Mouse (Mus musculus) layer of hippocampus, adult 8-10 months (tissue): Measurements from ENCODE around the gene Cyp17a1. TPM values are rescaled to one million over a fixed set of nuclear protein-coding genes. Genes with fewer than 3 reads are reported as not detected.

Experiments
- DNase-seq, 2 experiments: peaks; one replicate each; pipeline ENCODE4 v3.0.0; 2022; ENCODE audit warnings: low spot score in 2 of 2
- total RNA-seq, 4 experiments: library from RNA; stranded (reverse); gene quantifications; 2 replicates each; pipeline ENCODE4 v1.2.4; 2022

Gene Cyp17a1
- total RNA-seq = not detected

GRCm38 (mm10) chr19:46672766-46673418 lies at the start of gene Cyp17a1:
Gene Cyp17a1 (minus strand): TSS chr19:46673172.
- no peak for DNase-seq

- no peak for DNase-seq
Observed at GRCm38 (mm10) chr19:46718150-46718549, 45.2 kb upstream of the Cyp17a1 start.

GRCm38 (mm10) chr19:46715016-46715415 lies 42.0 kb upstream of the Cyp17a1 start:
- no peak for DNase-seq

GRCm38 (mm10) chr19:46714234-46714633 lies 41.3 kb upstream of the Cyp17a1 start:
- DNase-seq = no peak

- DNase-seq = no peak
Observed at GRCm38 (mm10) chr19:46710614-46711013, 37.6 kb upstream of the Cyp17a1 start.

GRCm38 (mm10) chr19:46707296-46708151 lies 34.6 kb upstream of the Cyp17a1 start, which contains the start of gene As3mt:
Gene As3mt (plus strand): TSS chr19:46707458.
- DNase-seq = peak in 1 of 2 experiments; percentile 45

GRCm38 (mm10) chr19:46706540-46707295 lies 33.7 kb upstream of the Cyp17a1 start:
- no peak for DNase-seq

GRCm38 (mm10) chr19:46705779-46706495 lies 33.0 kb upstream of the Cyp17a1 start:
- no peak for DNase-seq

- DNase-seq = no peak
Observed at GRCm38 (mm10) chr19:46701156-46701555, 28.2 kb upstream of the Cyp17a1 start.

- peak in 1 of 2 experiments; percentile 7 for DNase-seq
Observed at GRCm38 (mm10) chr19:46699011-46699481, 26.1 kb upstream of the Cyp17a1 start.

- no peak for DNase-seq
Observed at GRCm38 (mm10) chr19:46697840-46698517, 25.0 kb upstream of the Cyp17a1 start.

- DNase-seq = no peak
Observed at GRCm38 (mm10) chr19:46696943-46697342, 24.0 kb upstream of the Cyp17a1 start.

- DNase-seq = no peak
Observed at GRCm38 (mm10) chr19:46696482-46696881, 23.5 kb upstream of the Cyp17a1 start.

GRCm38 (mm10) chr19:46693146-46693545 lies 20.2 kb upstream of the Cyp17a1 start:
- no peak for DNase-seq

GRCm38 (mm10) chr19:46691078-46691477 lies 18.1 kb upstream of the Cyp17a1 start:
- no peak for DNase-seq

- no peak for DNase-seq
Observed at GRCm38 (mm10) chr19:46690387-46690786, 17.4 kb upstream of the Cyp17a1 start.

- peak; percentile 82 to 91 for DNase-seq
Observed at GRCm38 (mm10) chr19:46689460-46690372, 16.7 kb upstream of the Cyp17a1 start, which contains the start of gene Borcs7. Gene Borcs7 (plus strand): TSS chr19:46689906.

GRCm38 (mm10) chr19:46679720-46680383 lies 6.9 kb upstream of the Cyp17a1 start:
- DNase-seq = no peak

GRCm38 (mm10) chr19:46675641-46676040 lies 2.7 kb upstream of the Cyp17a1 start:
- DNase-seq = no peak
